Mouse (Mus musculus) ZHBTc4 (cell line): ENCODE data around the gene 9230110F15Rik.
"Not testable (repeated sequence)": the region's sequence is repeated elsewhere in the genome, so short reads cannot be mapped to it uniquely, and the experiment has no call there.

ENCODE experiments used
- DNase-seq: peaks from one replicate; pipeline ENCODE4 v3.0.0-alpha.2; 2011; ENCODE audit warnings: low read depth, low spot score

The 9230110F15Rik gene

GRCm38 (mm10) chr9:35844050-35844449 is at the start of gene 9230110F15Rik:
Gene 9230110F15Rik (minus strand): TSS chr9:35844150.
- no peak for DNase-seq

GRCm38 (mm10) chr9:35893112-35893511 is 49.2 kb upstream of the 9230110F15Rik start:
- not testable (repeated sequence) for DNase-seq

- peak; percentile 1 for DNase-seq
Measured at GRCm38 (mm10) chr9:35817881-35818280, 26.1 kb downstream of the 9230110F15Rik start.

GRCm38 (mm10) chr9:35798146-35798545 is 45.8 kb downstream of the 9230110F15Rik start:
- no peak for DNase-seq

- no peak for DNase-seq
Measured at GRCm38 (mm10) chr9:35790001-35790400, 53.9 kb downstream of the 9230110F15Rik start, which contains the start of the genes Gm27235 and D730048I06Rik. Gene Gm27235 (minus strand): TSS chr9:35790101. Gene D730048I06Rik (minus strand): TSS chr9:35790112.
